Mouse (Mus musculus) induced T-regulatory cell, adult 2 months (primary cell): ENCODE results near the gene Cacna2d1.

Source experiments
- DNase-seq: peaks from one replicate; pipeline ENCODE4 v3.0.0-alpha.2; 2012; ENCODE audit warnings: low read depth

Gene Cacna2d1

DNA sequence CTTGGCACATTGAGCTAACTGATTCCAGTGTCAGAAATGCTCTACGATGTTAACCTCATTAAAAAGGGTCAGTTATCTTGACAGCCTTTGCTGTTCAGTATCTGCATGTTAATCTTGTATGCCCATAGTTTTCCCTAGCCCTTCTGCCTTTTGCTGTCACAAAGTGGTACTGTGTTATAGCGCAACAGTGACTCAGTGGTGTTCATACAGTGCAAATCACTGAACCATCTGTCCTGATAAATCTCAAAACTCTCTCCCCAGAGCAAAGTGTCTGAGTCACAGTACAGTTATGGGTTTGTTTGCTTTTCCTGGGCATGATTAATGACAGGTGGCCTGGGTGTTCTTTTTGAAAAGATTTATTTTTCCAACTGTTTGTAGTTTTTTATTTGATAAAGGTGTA lies 122.3 kb downstream of the Cacna2d1 start:
- DNase-seq = no peak

DNA sequence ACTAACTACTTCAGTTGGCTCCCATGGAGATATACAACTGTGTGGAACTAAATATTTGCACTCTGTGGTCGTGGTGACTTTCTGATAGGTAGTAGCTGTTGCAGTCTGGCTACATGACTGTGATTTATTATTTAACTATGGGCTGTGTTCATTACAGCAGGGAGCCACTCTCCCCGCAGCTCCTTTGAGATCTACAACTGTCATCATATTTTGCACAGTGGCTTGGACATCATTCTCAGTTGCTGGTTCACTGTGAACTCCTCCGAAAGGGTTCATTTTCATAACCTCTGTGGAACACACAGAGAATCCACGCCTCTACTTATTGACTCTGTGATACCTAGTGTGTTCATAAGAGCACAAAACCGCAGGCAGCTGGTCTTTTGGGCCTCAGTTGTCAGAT lies 128.3 kb downstream of the Cacna2d1 start:
- DNase-seq = no peak

DNA sequence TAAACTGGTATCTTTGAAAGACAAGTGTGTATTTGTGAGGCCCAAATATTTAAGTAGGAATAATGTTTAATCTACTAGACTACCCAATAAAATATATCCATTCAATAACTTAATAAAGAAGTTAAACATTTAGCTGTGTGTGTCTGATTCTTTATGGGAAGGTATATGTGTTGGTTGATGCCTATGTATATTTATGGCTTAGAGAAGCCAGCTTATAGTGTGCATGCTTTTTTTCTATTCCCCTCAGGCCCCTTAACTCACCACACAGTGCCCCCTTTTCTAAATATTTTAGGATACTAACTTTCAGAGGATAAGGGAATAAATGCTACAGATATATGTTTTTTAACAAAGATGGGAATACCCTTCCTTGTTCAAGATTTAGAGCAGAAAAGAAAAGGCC lies 128.8 kb downstream of the Cacna2d1 start:
- no peak for DNase-seq

DNA sequence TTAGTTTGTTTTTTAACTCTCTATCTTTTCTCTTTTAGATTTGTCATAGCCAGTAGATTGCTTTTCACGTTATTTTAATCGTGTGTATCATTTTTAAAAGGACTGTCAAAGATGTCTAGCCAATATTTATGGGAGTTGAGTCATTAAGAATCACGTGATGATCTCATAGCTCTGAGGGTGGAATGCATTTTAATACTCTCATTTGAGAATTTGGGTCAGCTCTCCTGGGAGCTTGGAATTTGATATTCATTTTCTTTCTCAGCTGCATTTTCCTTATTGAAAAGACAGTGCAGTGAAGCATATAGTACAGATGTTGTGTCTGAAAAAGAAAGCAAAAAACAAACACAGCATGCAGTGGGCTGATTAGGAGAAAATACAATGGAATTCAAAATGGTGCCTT lies 129.5 kb downstream of the Cacna2d1 start:
- no peak for DNase-seq

DNA sequence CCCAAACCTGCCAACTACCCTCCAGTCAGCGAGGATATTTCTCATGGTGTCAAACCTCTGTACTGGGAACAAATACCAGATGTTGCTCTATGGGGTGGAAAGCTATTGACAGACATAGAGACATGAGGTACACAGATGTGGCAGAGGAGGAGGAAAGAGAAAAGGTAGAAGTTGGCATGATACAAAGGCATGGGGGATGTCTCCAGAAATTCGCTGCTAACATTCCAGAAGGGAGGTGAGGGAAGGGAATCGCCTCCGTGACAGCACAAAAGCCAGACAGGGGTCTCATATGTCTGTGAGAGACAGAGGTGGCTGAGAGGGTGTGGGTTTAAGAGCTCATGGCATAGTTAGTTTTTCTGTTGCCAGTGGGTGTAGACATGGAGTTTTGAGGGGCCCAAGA lies 131.3 kb downstream of the Cacna2d1 start:
- DNase-seq = no peak

DNA sequence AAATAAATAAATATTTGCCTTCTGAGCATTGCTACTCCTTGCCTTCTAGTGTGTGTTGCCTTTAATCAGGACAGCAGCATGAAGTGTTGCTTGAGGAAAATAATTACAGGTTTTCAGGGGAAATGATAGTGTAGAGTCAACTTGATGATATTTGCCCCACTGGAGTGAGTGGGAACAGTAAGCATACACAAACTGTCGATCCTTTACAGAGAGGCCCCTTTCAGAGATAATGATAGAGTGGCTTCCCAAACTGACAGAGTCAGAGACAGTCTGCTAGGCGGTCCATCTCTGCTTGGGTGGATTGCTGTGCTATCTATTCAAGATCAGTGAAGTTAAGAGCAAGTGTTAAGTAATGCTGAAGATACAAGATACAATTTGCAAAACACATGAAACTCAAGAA lies 147.8 kb downstream of the Cacna2d1 start:
- no peak for DNase-seq

DNA sequence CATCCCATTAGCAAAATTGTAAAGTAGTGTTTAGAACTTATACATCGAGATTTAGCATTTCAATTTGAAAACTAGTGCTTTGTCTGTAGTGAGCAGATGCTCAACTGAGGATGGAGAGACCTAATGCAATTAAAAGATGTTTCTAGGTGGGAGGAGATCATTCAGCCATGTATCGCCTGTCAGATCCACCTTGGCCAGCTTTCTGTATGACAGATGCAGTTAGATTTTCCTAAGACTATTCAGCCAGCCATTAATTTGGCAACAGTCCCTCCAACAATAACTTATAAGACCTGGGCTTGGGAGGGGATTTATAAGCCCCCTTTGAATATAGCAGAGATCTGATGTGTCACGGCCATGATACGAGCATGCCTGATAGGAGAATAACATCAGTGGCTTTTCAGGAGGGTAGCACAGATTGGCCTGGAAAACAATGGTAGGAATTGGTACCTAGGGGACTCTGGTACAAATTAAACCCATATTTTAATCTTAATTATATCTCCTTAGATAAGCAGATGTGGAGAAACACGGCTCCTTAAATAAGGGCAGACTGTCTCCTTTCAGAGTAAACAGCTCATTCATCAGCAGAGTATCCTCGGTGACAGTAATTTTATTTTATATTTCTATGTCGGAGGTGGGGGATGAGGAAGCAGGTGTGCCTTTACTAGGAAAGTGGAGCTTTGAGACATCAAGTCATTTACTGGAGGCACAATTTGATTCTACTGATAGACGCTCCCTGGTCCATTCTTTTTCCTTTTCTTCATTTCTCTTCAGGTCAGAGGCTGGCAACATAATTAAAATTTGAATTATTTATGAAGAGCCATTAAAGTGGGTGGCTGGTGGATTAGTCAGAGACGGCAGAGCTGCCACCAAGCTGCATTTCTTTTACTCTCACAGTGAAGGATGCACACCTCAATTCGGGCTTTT lies 152.8 kb downstream of the Cacna2d1 start:
- no peak for DNase-seq

DNA sequence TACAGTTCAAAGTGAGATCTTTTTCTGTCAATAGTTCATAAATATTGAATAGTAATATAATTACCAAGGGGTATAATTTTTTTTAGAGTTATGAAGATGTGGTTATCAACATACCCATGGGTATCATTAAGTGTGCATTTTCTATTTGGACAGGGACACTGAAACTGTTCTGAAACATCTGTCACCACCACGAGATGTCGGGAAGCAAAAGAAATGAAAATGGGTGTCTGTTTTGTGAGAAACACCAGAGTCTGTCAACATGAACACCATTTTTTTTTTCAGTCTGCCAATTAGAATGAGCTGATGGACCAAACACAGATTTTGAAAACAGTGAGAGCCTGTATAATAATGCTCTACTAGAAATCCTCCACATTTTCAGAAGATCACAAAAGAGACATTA lies 153.5 kb downstream of the Cacna2d1 start:
- no peak for DNase-seq

DNA sequence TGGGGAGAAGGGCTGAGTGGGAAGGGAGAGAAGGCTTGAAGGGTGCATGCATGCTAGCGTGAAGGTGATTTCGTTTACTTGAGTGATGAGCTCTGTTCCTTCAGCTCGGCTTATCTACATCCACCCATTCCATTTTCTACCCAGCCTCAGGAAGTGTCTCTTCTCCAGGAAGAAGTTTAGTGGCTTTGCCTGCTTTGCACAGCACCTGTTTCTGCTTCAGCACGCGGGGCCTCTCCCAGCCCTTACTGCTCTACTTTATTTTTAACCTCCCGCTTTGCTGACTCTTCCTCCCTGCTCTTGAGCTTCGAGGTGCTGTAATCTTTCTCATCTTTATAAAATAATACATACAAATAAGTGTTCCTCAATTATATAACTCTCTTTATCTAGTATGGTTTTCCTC lies 158.0 kb downstream of the Cacna2d1 start:
- no peak for DNase-seq

DNA sequence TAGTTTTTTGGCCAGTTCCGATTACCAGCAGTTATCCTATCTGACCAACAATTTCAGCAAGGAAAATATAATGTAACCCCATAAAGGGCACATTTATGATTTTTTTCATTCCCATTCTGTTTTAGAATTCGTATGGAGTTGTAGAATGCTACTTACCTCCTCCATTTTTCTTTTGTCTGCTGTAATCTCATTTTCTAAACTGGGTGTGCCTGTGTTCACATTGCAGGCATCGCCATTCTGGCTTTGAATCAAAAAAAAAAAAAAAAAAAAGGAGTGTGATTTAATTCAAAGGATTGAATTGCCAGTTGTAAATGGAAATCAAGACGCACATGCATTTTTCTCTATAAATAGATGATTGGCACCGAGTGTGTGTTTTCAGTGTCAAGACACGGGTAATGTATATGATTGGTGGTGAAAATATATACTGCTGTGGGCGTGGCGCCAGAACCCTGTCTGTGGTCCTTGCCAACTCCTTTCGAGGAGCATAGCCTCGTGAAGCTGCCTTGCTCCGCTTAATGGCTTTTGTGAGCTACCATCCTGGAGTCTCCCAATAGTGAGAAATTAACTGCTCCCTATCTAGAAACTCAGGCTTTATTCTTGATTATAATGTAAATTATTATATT lies 158.7 kb downstream of the Cacna2d1 start:
- no peak for DNase-seq

DNA sequence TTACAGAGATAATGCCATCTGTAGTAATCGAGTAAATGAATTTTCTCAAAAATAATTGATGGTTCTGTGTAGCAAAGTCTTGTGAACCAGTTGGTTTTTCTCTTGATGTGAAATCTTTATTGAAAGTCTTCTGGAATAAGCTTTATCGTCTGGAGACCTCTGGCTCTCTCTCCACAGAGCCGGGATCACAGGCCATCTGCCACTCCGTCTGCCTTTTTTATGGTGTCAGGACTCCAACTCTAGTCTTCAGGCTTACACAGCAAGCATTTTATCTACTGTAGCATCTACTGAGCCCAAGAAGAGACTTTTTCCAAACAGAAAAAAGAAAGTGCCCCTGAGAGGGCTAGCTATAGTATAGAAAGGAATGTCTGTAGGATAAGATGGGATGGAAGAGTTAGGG lies 160.9 kb downstream of the Cacna2d1 start:
- DNase-seq = no peak

DNA sequence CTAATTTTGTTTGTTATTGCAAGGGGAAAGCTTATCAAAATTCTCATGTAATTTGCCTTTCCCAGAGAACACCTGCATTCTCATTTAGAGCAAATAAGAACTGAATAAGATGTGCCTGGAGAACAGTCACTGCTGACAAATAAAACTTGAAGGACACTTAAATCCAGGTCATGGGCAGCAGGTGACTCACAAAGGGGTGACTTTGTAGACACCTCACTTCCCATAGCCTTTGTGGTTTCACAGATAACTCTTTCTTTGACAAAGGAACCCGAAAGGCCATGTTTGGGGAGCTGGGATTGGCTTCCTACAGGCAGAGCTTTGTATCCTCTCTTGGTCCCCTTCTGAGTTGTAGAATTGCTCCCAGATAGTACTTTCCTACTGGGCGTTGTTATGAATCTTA lies 164.3 kb downstream of the Cacna2d1 start:
- no peak for DNase-seq

DNA sequence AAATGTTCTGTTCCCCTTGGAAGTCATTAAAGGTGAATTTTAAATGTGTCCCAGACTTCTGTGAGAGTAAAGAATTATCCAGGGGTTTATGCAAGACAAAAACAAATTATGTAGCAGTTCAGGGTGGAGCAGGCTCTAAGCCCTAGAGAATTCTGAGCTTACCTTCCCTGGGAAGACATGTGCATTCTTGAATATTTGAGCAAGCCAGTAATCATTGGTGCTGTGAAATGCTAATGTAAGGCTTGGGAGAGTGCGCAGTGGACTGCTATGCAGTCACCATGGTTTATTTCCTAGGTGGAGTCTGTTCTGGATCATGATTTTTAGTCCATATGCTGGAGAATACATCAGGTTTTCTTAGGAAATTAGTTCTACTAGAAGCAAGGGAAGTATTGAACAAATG lies 167.3 kb downstream of the Cacna2d1 start:
- no peak for DNase-seq

DNA sequence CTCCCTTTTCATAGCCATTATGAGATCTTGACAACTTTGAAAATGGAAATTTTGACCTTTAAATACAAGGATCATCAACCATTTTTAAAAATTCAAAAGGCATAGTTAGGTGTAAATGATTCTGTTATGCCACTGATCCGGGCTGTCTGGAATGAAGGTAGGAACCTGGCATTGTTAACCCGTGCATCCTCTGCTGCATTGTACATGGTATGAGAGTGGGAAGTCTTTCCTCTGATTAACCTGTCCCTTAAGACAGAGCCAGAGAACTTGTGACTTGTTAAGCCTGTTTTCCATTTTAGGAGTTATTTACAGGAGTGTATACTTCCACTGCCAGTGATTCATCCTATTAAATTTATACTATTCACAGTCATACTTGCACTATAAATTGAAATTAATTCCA lies 171.2 kb downstream of the Cacna2d1 start:
- no peak for DNase-seq

DNA sequence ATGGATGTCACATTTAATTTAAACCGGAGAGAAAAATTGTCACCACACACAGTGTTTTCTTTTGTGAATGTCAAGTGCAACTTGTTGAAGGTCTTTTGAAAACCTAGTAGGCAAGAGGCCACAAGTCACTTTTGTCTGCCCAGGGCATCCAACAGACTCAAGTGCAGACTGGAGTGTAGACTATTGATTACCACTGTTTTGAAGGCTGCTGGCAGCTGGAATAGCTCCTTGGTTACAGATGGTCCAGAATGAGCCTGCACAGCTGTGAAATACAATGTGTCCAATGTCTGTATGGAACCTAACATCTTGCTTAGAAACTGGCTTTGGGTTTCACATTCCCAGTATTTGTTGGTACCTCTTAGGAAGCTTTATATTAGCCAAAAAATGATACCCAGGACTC lies 176.2 kb downstream of the Cacna2d1 start:
- DNase-seq = no peak

DNA sequence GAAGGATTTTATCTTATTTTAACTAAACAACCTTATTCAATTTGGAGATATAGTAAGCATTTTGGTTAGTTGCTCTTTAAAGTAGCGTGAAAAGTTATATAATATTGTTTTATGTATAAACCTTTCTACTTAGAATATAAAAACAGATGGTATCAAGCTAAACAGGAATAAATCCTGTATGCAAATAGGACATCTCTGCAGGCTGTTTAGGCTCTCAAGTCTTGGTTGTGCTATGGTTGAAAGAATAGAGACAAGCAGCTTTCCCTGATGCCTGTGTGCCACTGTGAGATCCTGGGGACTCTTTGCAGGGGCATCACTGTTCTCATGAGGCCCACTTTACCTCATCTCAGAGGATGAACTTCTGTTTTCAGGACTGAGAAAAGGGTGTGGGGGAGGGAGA lies 179.4 kb downstream of the Cacna2d1 start:
- DNase-seq = no peak

DNA sequence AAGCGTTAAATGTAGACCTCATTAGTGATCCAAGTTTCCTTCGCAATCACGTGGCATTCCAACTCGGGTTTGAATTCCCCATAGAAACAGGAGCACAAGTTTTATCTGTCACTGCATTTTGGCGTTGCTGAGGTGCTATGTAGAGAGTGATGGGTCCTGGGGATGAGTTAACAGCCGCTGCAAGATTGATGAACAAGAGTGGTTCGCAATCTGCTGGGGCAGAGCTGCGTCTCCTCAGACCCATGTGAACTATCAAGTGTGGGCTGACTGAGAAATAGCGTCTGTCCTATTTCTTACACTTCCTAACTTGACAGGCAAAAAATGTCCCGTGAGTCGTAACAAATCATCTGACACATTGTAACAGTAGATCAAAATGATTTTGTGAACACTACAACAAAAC lies 186.8 kb downstream of the Cacna2d1 start:
- DNase-seq = no peak

DNA sequence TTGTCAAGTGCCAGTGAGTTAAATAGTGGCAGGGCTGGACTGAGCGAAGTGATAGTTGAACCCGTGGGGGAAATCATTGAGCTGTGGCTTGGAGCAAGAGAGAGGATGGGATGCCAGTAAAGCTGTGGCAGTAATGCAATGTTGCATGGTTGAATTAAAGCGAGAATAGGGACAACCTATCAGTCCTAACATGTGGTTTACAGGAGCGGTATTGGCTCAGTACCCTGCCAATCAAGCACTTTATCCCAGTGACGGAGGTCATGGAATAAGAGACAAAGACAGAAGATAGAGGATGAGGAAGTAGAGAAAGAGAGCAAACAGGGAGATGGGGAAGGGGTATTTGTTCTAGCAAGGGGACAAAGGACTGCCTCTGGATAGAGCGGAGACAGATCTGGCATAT lies 187.6 kb downstream of the Cacna2d1 start:
- no peak for DNase-seq

DNA sequence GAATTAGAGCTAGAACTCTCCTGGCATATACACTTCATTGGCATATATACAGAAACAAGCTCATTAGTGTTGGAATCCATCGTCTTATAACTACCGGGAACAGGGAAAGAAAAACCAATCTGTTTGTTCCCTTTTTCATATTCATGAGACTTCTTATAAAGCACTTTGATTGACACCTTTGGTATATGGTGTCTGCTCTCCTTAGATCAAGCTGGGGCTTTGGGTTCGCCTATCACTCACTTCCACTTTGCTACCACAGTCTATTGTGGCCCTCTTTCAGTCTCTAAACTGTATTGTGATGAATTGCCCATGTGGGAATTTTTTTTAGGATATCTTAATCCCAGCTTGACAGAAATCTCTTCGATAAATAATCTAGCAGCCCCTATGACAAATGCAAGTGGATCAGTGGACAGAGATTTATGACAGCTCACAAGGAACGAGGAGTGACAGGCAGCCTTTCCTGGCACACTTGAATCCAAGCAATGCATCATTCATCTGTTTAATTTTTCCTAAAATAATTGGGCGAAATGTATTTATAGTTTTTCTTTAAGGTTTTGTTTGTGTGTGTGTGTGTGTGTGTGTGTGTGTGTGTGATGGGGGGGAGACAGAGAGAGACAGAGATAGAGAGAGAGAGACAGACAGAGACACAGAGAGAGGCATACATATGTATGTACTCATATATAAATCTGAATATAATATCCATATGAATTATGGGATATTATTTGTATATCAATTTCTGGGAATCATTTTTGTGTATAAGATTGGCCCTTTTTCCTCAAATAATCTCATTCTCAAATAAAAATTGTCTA lies 200.0 kb downstream of the Cacna2d1 start:
- no peak for DNase-seq

DNA sequence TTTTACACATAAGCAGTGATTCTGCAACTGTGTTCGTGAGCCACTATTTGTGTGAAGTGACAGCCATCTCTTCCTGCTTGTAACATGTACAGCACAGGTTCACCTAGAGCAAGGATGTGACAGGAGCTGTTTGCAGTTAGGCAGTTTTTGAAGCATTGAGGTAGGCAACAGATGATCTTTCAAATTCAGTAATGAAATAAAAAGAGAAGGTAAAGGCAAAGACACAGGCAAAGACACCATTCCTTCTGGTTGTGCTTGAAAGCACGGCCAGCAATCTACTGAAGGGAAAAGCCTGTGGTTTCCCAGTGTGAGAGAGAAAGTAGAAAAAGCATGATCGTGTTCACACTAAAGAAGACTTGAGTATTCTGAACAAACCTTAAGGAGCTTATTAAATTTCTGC lies 201.5 kb downstream of the Cacna2d1 start:
- no peak for DNase-seq

DNA sequence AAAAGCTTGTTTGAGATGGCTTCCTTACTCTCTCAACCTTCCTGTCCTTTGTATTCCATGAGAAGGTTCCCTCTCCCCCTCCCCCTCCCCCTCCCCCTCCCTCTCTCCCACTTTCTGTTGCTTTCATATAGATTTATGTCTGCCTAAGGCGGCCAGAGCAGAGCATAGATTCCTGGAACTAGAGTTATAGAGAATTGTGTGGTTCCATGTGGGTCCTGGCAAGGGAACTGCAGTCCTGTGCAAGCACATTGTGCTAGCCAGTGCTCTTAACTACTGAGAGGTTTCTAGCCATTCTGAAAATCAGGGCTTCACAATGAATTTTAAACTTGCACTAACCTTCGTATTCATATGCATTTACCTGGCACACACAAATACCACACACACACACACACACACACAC lies 202.3 kb downstream of the Cacna2d1 start:
- DNase-seq = no peak

DNA sequence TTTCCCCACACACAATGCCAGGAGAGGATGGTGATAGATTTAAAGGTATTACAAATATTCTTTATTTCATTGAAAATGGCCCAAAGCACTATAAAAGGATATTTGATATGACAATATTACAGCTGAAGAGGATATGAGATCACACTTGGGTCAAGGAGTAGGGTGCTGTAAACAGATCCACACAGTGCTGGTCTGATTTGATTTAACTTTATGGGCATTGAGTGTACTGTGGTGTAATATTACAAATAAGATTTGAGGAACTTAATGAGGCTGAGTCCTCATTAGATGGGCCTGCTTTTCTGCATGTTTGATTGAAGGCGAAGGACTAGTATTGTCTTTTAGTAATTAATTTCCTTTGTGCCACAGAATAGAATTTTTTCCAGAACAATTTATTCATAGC lies 212.1 kb downstream of the Cacna2d1 start:
- DNase-seq = no peak
